Mouse (Mus musculus) liver, adult 2 months (tissue): ENCODE results near the gene Pdzd2. TPM values are rescaled to one million over a fixed set of nuclear protein-coding genes. Genes with fewer than 3 reads are reported as not detected.

ENCODE experiments used
- DNase-seq: peaks from one replicate; pipeline ENCODE4 v3.0.0-alpha.2; 2011; ENCODE audit warnings: low read depth, low spot score; ENCODE audit errors: extremely low read depth
- H3K27ac ChIP-seq: fragments of 200-500 bp; replicated peaks from 2 replicates; pipeline ENCODE4 v1.5.1; 2012; ENCODE audit warnings: low read depth, mild to moderate bottlenecking, control low read depth, inconsistent platforms, low read length; ENCODE audit not compliant: insufficient read depth
- H3K27me3 ChIP-seq: fragments of 200-500 bp; 2 replicates; pipeline ENCODE4 v1.6.1; 2012; ENCODE audit warnings: mild to moderate bottlenecking, moderate library complexity, low read length, inconsistent platforms; ENCODE audit not compliant: control insufficient read depth, insufficient read depth
- H3K36me3 ChIP-seq: fragments of 200-500 bp; 2 replicates; pipeline ENCODE4 v1.6.1; 2012; ENCODE audit warnings: low read length, inconsistent platforms; ENCODE audit not compliant: control insufficient read depth, insufficient read depth
- H3K4me1 ChIP-seq: fragments of 200-500 bp; 2 replicates; pipeline ENCODE4 v1.6.1; 2011; ENCODE audit warnings: low read length; ENCODE audit not compliant: control insufficient read depth, insufficient read depth
- H3K4me3 ChIP-seq: fragments of 200-500 bp; 2 replicates; pipeline ENCODE4 v1.5.1; 2011; ENCODE audit warnings: low read depth, mild to moderate bottlenecking, control low read depth, low read length, moderate library complexity; ENCODE audit not compliant: insufficient read depth
- H3K79me2 ChIP-seq: fragments of 200-500 bp; 2 replicates; pipeline ENCODE4 v1.6.1; 2012; ENCODE audit warnings: inconsistent platforms, mild to moderate bottlenecking, low read length, moderate library complexity; ENCODE audit not compliant: control insufficient read depth, insufficient read depth
- H3K9ac ChIP-seq: fragments of 200-500 bp; 2 replicates; pipeline ENCODE4 v1.6.1; 2012; ENCODE audit warnings: low read depth, mild to moderate bottlenecking, control low read depth, inconsistent platforms, low read length
- CTCF ChIP-seq: fragments of 200-500 bp; IDR thresholded peaks from 2 replicates; pipeline ENCODE4 v1.5.1; 2011; ENCODE audit warnings: low read depth, low read length, control low read depth
- POLR2A ChIP-seq: fragments of 200-500 bp; IDR thresholded peaks from 2 replicates; pipeline ENCODE4 v1.6.1; 2011; ENCODE audit warnings: low read length, control low read depth; ENCODE audit not compliant: insufficient read depth; ENCODE audit errors: extremely low read depth
- WGBS: fragments of 180-500 bp; shearing (Covaris S2); methylation state at CpG from one replicate; pipeline ENCODE4 v1.1.7; 2018; 5-methylcytosine and 5-hydroxymethylcytosine counted together
- polyA plus RNA-seq: library from polyadenylated mRNA; depleted of rRNA; stranded (reverse); fragments of >200 nt; gene quantifications from 2 replicates; pipeline ENCODE4 v1.2.3, GENCODE M21; 2012
- total RNA-seq: library from RNA; depleted of rRNA; stranded (reverse); fragments of >200 nt; gene quantifications from 2 replicates; pipeline ENCODE4 v1.2.3, GENCODE M21; 2014

The Pdzd2 gene
- total and polyA plus RNA-seq, 2 experiments, result 0.11 to 0.74 TPM

GRCm38 (mm10) chr15:12351470-12351869 lies 388.3 kb downstream of the Pdzd2 start:
- no peak for DNase-seq
- H3K27ac ChIP-seq, result no peak overlapping the region
- no peak for TF ChIP-seq POLR2A
- TF ChIP-seq CTCF, result no peak
- no peak overlapping the region for H3K9ac ChIP-seq
- H3K4me3 ChIP-seq, result no peak overlapping the region
- peaks cover 46% of the 10 kb centered on the region for H3K36me3 ChIP-seq
- 98% methylated on average over 7 of the region's 7 CpGs for WGBS
- no peaks in the 10 kb centered on the region for H3K4me1 ChIP-seq
- H3K79me2 ChIP-seq, result peaks cover 3% of the 10 kb centered on the region; the same call in 1 of the 2 replicates
- no peaks in the 10 kb centered on the region for H3K27me3 ChIP-seq

- TF ChIP-seq CTCF, result no peak
- TF ChIP-seq POLR2A, result no peak
- H3K27ac ChIP-seq, result no peak overlapping the region
- no peak for DNase-seq
- no peaks in the 10 kb centered on the region for H3K27me3 ChIP-seq
- H3K9ac ChIP-seq, result no peak overlapping the region
- WGBS, result 77% methylated on average over 5 of the region's 5 CpGs
- peaks cover 3% of the 10 kb centered on the region; the same call in 1 of the 2 replicates for H3K79me2 ChIP-seq
- H3K4me3 ChIP-seq, result no peak overlapping the region
- H3K36me3 ChIP-seq, result peaks cover 47% of the 10 kb centered on the region
- H3K4me1 ChIP-seq, result no peaks in the 10 kb centered on the region
Measured at GRCm38 (mm10) chr15:12349840-12350239, 389.9 kb downstream of the Pdzd2 start.

GRCm38 (mm10) chr15:12348950-12349349 lies 390.8 kb downstream of the Pdzd2 start:
- Histone ChIP-seq H3K4me1 (no peaks in the 10 kb centered on the region), H3K36me3 (peaks cover 44% of the 10 kb centered on the region), H3K4me3 (no peak overlapping the region), H3K27me3 (no peaks in the 10 kb centered on the region), H3K27ac (no peak overlapping the region), H3K79me2 (peaks cover 6% of the 10 kb centered on the region; the same call in 1 of the 2 replicates), H3K9ac (no peak overlapping the region)
- TF ChIP-seq CTCF (no peak), POLR2A (no peak)
- WGBS, result 90% methylated on average over 3 of the region's 3 CpGs
- no peak for DNase-seq

- TF ChIP-seq CTCF, result no peak
- no peak for TF ChIP-seq POLR2A
- H3K27me3 ChIP-seq, result no peaks in the 10 kb centered on the region
- no peak overlapping the region for H3K4me3 ChIP-seq
- peaks cover 34% of the 10 kb centered on the region for H3K36me3 ChIP-seq
- no peak overlapping the region for H3K9ac ChIP-seq
- no peaks in the 10 kb centered on the region for H3K4me1 ChIP-seq
- H3K79me2 ChIP-seq, result peaks cover 8% of the 10 kb centered on the region; the same call in 1 of the 2 replicates
- H3K27ac ChIP-seq, result no peak overlapping the region
- DNase-seq, result no peak
- whole genome bisulfite sequencing, result 96% methylated on average over 3 of the region's 3 CpGs
Measured at GRCm38 (mm10) chr15:12346916-12347315, 392.8 kb downstream of the Pdzd2 start.

GRCm38 (mm10) chr15:12341401-12341758 lies 398.3 kb downstream of the Pdzd2 start:
- peaks cover 17% of the 10 kb centered on the region for H3K36me3 ChIP-seq
- H3K4me1 ChIP-seq, result no peaks in the 10 kb centered on the region; the same call in 1 of the 2 replicates
- WGBS, result 86% methylated on average over 4 of the region's 4 CpGs
- no peak overlapping the region for H3K9ac ChIP-seq
- no peak overlapping the region for H3K4me3 ChIP-seq
- no peaks in the 10 kb centered on the region for H3K27me3 ChIP-seq
- TF ChIP-seq CTCF, result no peak
- no peak for TF ChIP-seq POLR2A
- no peak for DNase-seq
- no peak overlapping the region for H3K27ac ChIP-seq
- peaks cover 16% of the 10 kb centered on the region for H3K79me2 ChIP-seq

- no peaks in the 10 kb centered on the region; the same call in 1 of the 2 replicates for H3K4me1 ChIP-seq
- WGBS, result 86% methylated on average over 5 of the region's 5 CpGs
Measured at GRCm38 (mm10) chr15:12340536-12341400, 399.0 kb downstream of the Pdzd2 start.

More at GRCm38 (mm10) chr15:12340536-12341400, 399.0 kb downstream of the Pdzd2 start:
- Histone ChIP-seq H3K27ac (no peak overlapping the region), H3K9ac (no peak overlapping the region), H3K27me3 (no peaks in the 10 kb centered on the region), H3K36me3 (peaks cover 11% of the 10 kb centered on the region), H3K79me2 (peaks cover 18% of the 10 kb centered on the region), H3K4me3 (no peak overlapping the region)
- no peak for DNase-seq
- no peak for TF ChIP-seq POLR2A
- TF ChIP-seq CTCF, result no peak
